Mouse (Mus musculus) central nervous system, embryonic 11.5 days (tissue): ENCODE data around the gene Sesn2. TPM values are rescaled to one million over a fixed set of nuclear protein-coding genes. Genes with fewer than 3 reads are reported as not detected.

Experiments
- polyA plus RNA-seq: library from polyadenylated mRNA; depleted of rRNA; stranded (reverse); fragments of >200 nt; gene quantifications from 2 replicates; pipeline ENCODE4 v1.2.3, GENCODE M21; 2012; rRNA removed

Gene Sesn2
- 4.8 and 6.0 TPM in 2 replicates for polyA plus RNA-seq

DNA sequence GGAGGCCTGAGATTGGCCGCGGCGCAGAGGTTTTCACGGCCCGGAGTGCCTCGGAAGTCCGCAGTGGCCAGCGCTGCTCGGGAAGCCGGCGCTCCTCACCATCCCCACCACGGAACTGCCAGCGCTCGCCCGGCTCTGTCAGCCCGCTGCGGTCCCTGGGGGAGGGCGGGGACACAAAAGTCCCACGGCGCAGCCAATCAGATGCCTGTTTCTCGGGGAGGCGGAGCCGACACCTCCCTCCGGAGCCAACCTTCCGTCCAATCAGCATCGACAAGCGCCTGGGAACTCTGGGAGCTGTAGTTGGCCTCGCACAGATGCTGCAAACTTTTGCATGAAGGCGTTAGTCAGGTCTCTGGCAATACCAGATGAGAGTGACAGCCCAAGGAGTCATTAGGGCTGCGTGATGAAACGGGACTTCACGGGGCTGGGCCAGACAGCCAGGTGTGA lies at the start of gene Sesn2:
Sesn2 (minus strand) TSS at position 150 of the 447 bp plus-strand sequence.

GRCm38 (mm10) chr4:132535406-132536121 lies 25.3 kb upstream of the Sesn2 start, which contains the start of gene Dnajc8:
Gene Dnajc8, plus strand, starts transcription at chr4:132535550.

GRCm38 (mm10) chr4:132532981-132533916 lies 22.9 kb upstream of the Sesn2 start, which contains the start of gene Atpif1:
Gene Atpif1, minus strand, starts transcription at chr4:132533659.

GRCm38 (mm10) chr4:132463430-132464254 lies 46.7 kb downstream of the Sesn2 start, which contains the start of gene Med18:
Gene Med18, minus strand, starts transcription at chr4:132463921.

Other genes with a start within 250 kb of the Sesn2 start
- gene Gmeb1, start 248.9 kb downstream of the Sesn2 start, polyA plus RNA-seq: 44.4 TPM in 2 replicates
- gene Taf12, start 236.1 kb downstream of the Sesn2 start, polyA plus RNA-seq: 34.5 and 37.4 TPM in 2 replicates
- 0.28 and 0.57 TPM in 2 replicates for gene Rab42, start 207.1 kb downstream of the Sesn2 start, polyA plus RNA-seq
- gene Trnau1ap, start 181.0 kb downstream of the Sesn2 start, polyA plus RNA-seq: 30.4 and 36.8 TPM in 2 replicates
- 49.4 and 122 TPM in 2 replicates for gene Rcc1, start 156.9 kb downstream of the Sesn2 start, polyA plus RNA-seq
- gene Phactr4, start 88.0 kb downstream of the Sesn2 start, polyA plus RNA-seq: 29.7 and 51.3 TPM in 2 replicates
- gene Med18, start 46.6 kb downstream of the Sesn2 start, polyA plus RNA-seq: 15.8 TPM in 2 replicates
- 848 and 1,778 TPM in 2 replicates for gene Atpif1, start 23.2 kb upstream of the Sesn2 start, polyA plus RNA-seq
- gene Dnajc8, start 25.0 kb upstream of the Sesn2 start, polyA plus RNA-seq: 177 and 456 TPM in 2 replicates
- gene Ptafr, start 53.6 kb upstream of the Sesn2 start, polyA plus RNA-seq: 0.53 and 0.55 TPM in 2 replicates
- 40.7 and 41.9 TPM in 2 replicates for gene Eya3, start 128.5 kb upstream of the Sesn2 start, polyA plus RNA-seq
- gene Xkr8, start 222.0 kb upstream of the Sesn2 start, polyA plus RNA-seq: 3.9 and 6.2 TPM in 2 replicates
- 1.7 and 3.3 TPM in 2 replicates for gene Smpdl3b, start 246.8 kb upstream of the Sesn2 start, polyA plus RNA-seq